Mouse (Mus musculus) cerebellum, adult 2 months (tissue): ENCODE data around the gene Gm7271. TPM values are rescaled to one million over a fixed set of nuclear protein-coding genes. Genes with fewer than 3 reads are reported as not detected.

Experiments
- DNase-seq, 2 experiments: peaks; one replicate each; pipeline ENCODE4 v3.0.0; 2021
- H3K27ac ChIP-seq: fragments of 200-500 bp; 2 replicates; pipeline ENCODE4 v1.5.1; 2012; ENCODE audit warnings: low read length, control low read depth, inconsistent platforms; ENCODE audit not compliant: insufficient read depth
- H3K27me3 ChIP-seq: fragments of 200-500 bp; 2 replicates; pipeline ENCODE4 v1.6.1; 2012; ENCODE audit warnings: inconsistent platforms, mild to moderate bottlenecking, low read length, moderate library complexity; ENCODE audit not compliant: control insufficient read depth, insufficient read depth
- H3K4me1 ChIP-seq: fragments of 200-500 bp; 2 replicates; pipeline ENCODE4 v1.6.1; 2011; ENCODE audit warnings: low read length; ENCODE audit not compliant: control insufficient read depth, insufficient read depth
- H3K4me3 ChIP-seq: fragments of 200-500 bp; replicated peaks from 2 replicates; pipeline ENCODE3; 2011; ENCODE audit warnings: mild to moderate bottlenecking, low read depth, low read length, control low read depth; ENCODE audit not compliant: insufficient read depth
- CTCF ChIP-seq: fragments of 200-500 bp; IDR thresholded peaks from 2 replicates; pipeline ENCODE4 v1.5.1; 2011; ENCODE audit warnings: low read depth, mild to moderate bottlenecking, control low read depth, low read length, moderate library complexity, borderline replicate concordance; ENCODE audit not compliant: insufficient read depth
- POLR2A ChIP-seq: fragments of 200-500 bp; IDR thresholded peaks from 2 replicates; pipeline ENCODE4 v1.6.1; 2011; ENCODE audit warnings: low read length, control low read depth, borderline replicate concordance; ENCODE audit not compliant: insufficient read depth
- WGBS: fragments of 180-500 bp; shearing (Covaris S2); methylation state at CpG from one replicate; pipeline ENCODE4 v1.1.7; 2018; 5-methylcytosine and 5-hydroxymethylcytosine counted together
- polyA plus RNA-seq: library from polyadenylated mRNA; depleted of rRNA; stranded (reverse); fragments of >200 nt; gene quantifications from 2 replicates; pipeline ENCODE4 v1.2.3, GENCODE M21; 2012; rRNA removed

The Gm7271 gene
- polyA plus RNA-seq, 1 experiment, result 0.97 TPM

GRCm38 (mm10) chr5:76543200-76543599 is 59.4 kb downstream of the Gm7271 start:
- no peaks in the 10 kb centered on the region for H3K4me1 ChIP-seq
- no peak overlapping the region for H3K4me3 ChIP-seq
- no peak for DNase-seq
- no peak for TF ChIP-seq POLR2A
- no peak for TF ChIP-seq CTCF
- H3K27ac ChIP-seq, result no peak overlapping the region
- WGBS, result 92% methylated on average over 8 of the region's 8 CpGs
- no peaks in the 10 kb centered on the region for H3K27me3 ChIP-seq

- WGBS, result 92% methylated on average over 8 of the region's 8 CpGs
- Histone ChIP-seq H3K27ac (no peak overlapping the region), H3K4me3 (no peak overlapping the region), H3K27me3 (no peaks in the 10 kb centered on the region), H3K4me1 (no peaks in the 10 kb centered on the region)
- DNase-seq, result no peak
- TF ChIP-seq CTCF (no peak), POLR2A (no peak)
These were observed 66.6 kb downstream of the Gm7271 start for GRCm38 (mm10) chr5:76550426-76550825.

- no peak for DNase-seq
- H3K4me1 ChIP-seq, result no peaks in the 10 kb centered on the region
- WGBS, result 28% methylated on average over 3 of the region's 3 CpGs
These were observed 81.5 kb downstream of the Gm7271 start for GRCm38 (mm10) chr5:76565321-76565720.

More at GRCm38 (mm10) chr5:76565321-76565720, 81.5 kb downstream of the Gm7271 start:
- peak; percentile 85 for TF ChIP-seq CTCF
- no peak for TF ChIP-seq POLR2A
- no peak overlapping the region for H3K27ac ChIP-seq
- no peaks in the 10 kb centered on the region for H3K27me3 ChIP-seq
- no peak overlapping the region for H3K4me3 ChIP-seq

Other genes starting within 250 kb of the Gm7271 start
- 25.3 and 27.1 TPM in 2 replicates for gene Clock, start 179.2 kb upstream of the Gm7271 start, polyA plus RNA-seq
- gene Pdcl2, start 152.9 kb upstream of the Gm7271 start, polyA plus RNA-seq, result not detected in 2 replicates
- gene Nmu, start 120.3 kb upstream of the Gm7271 start, polyA plus RNA-seq, result 0.27 TPM in 1 of 2 replicates, not detected in the other
- gene Exoc1, start 45.3 kb downstream of the Gm7271 start, polyA plus RNA-seq, result 89.0 and 101 TPM in 2 replicates
- gene Cep135, start 104.7 kb downstream of the Gm7271 start, polyA plus RNA-seq, result 6.9 and 7.1 TPM in 2 replicates
- gene C530008M17Rik, start 172.5 kb downstream of the Gm7271 start, polyA plus RNA-seq, result 27.6 and 29.1 TPM in 2 replicates